Mouse (Mus musculus) thymus, postnatal 25 days (tissue): ENCODE data around the gene Naa11.

Experiments used
- DNase-seq: peaks from one replicate; pipeline ENCODE4 v3.0.0; 2022

The Naa11 gene

GRCm38 (mm10) chr5:97392160-97392559 lies at the start of gene Naa11:
Gene Naa11, minus strand, starts transcription at chr5:97392379.
- no peak for DNase-seq

GRCm38 (mm10) chr5:97432512-97432911 lies 40.3 kb upstream of the Naa11 start:
- DNase-seq = no peak

- no peak for DNase-seq
Measured at GRCm38 (mm10) chr5:97429976-97430375, 37.8 kb upstream of the Naa11 start.

- no peak for DNase-seq
Measured at GRCm38 (mm10) chr5:97421669-97422068, 29.5 kb upstream of the Naa11 start.

GRCm38 (mm10) chr5:97417185-97417584 lies 25.0 kb upstream of the Naa11 start:
- DNase-seq = no peak

- no peak for DNase-seq
Measured at GRCm38 (mm10) chr5:97415837-97416236, 23.7 kb upstream of the Naa11 start.

GRCm38 (mm10) chr5:97413716-97414115 lies 21.5 kb upstream of the Naa11 start:
- DNase-seq = no peak

GRCm38 (mm10) chr5:97410190-97410589 lies 18.0 kb upstream of the Naa11 start:
- no peak for DNase-seq

- DNase-seq = no peak
Measured at GRCm38 (mm10) chr5:97409234-97409704, 17.1 kb upstream of the Naa11 start.

GRCm38 (mm10) chr5:97401042-97401441 lies 8.9 kb upstream of the Naa11 start:
- no peak for DNase-seq

- DNase-seq = no peak
Measured at GRCm38 (mm10) chr5:97397585-97397984, 5.4 kb upstream of the Naa11 start.

GRCm38 (mm10) chr5:97387622-97388021 lies 4.6 kb downstream of the Naa11 start:
- DNase-seq = no peak

GRCm38 (mm10) chr5:97384399-97384798 lies 7.8 kb downstream of the Naa11 start:
- no peak for DNase-seq

GRCm38 (mm10) chr5:97382548-97383222 lies 9.5 kb downstream of the Naa11 start:
- no peak for DNase-seq

GRCm38 (mm10) chr5:97379976-97380375 lies 12.2 kb downstream of the Naa11 start:
- DNase-seq = no peak

- no peak for DNase-seq
Measured at GRCm38 (mm10) chr5:97364781-97365180, 27.4 kb downstream of the Naa11 start.

GRCm38 (mm10) chr5:97364252-97364651 lies 27.9 kb downstream of the Naa11 start:
- DNase-seq = no peak

GRCm38 (mm10) chr5:97362539-97362938 lies 29.6 kb downstream of the Naa11 start:
- DNase-seq = no peak

- no peak for DNase-seq
Measured at GRCm38 (mm10) chr5:97359104-97359503, 33.1 kb downstream of the Naa11 start.

- no peak for DNase-seq
Measured at GRCm38 (mm10) chr5:97356135-97356534, 36.0 kb downstream of the Naa11 start.

GRCm38 (mm10) chr5:97355152-97355551 lies 37.0 kb downstream of the Naa11 start:
- no peak for DNase-seq

- DNase-seq = no peak
Measured at GRCm38 (mm10) chr5:97348760-97349159, 43.4 kb downstream of the Naa11 start.

GRCm38 (mm10) chr5:97348310-97348709 lies 43.9 kb downstream of the Naa11 start:
- DNase-seq = no peak

GRCm38 (mm10) chr5:97345732-97346253 lies 46.4 kb downstream of the Naa11 start:
- no peak for DNase-seq

GRCm38 (mm10) chr5:97345129-97345528 lies 47.0 kb downstream of the Naa11 start:
- DNase-seq = no peak
